Mouse (Mus musculus): Measurements from ENCODE around the gene Olfr1246. TPM values are rescaled to one million over a fixed set of nuclear protein-coding genes. Genes with fewer than 3 reads are reported as not detected.
"Not testable (repeated sequence)": the region's sequence is repeated elsewhere in the genome, so short reads cannot be mapped to it uniquely, and the experiment has no call there.

The Olfr1246 gene
- polyA plus RNA-seq (2015; fragmentation: Nextera tagmentation; extraction: Ambion mirVana): not detected in 2 replicates

DNA sequence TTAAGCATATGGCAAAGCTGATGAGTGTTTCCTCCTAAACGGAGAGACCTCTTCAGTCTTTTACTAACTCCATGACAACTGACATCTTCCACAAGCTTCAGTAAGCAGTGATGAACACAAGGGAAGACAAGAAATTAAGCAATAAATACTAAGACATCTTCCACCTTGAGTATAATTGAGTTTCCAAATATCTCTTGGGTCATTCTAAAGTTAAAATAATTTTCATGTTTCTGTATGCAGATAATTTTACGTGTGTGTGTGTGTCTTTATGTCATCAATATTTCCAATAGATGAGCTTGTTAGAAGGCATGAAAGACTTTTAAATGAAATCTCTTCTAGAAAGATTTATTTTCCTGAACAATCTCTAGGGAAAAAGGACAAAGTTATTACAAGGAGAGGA lies at the start of gene Olfr1246:
Gene Olfr1246 (minus strand): TSS at position 101 of the 400 bp plus-strand sequence.
- Histone ChIP-seq H3K27ac (no peak within 1 kb of the TSS), H3K9me3 (replicated peaks) (no peaks in the 10 kb centered on the region), H3K4me3 (replicated peaks) (no peak within 1 kb of the TSS), H3K9ac (no peak within 1 kb of the TSS), H3K36me3 (no peaks in the 10 kb centered on the region), H3K27me3 (no peaks in the 10 kb centered on the region), H3K4me2 (no peak within 1 kb of the TSS), H3K4me1 (no peaks in the 10 kb centered on the region)
- no peak for ATAC-seq (replicated peaks; ENCODE audit: low FRiP score)
- WGBS: 77% methylated on average over 2 of the region's 2 CpGs

DNA sequence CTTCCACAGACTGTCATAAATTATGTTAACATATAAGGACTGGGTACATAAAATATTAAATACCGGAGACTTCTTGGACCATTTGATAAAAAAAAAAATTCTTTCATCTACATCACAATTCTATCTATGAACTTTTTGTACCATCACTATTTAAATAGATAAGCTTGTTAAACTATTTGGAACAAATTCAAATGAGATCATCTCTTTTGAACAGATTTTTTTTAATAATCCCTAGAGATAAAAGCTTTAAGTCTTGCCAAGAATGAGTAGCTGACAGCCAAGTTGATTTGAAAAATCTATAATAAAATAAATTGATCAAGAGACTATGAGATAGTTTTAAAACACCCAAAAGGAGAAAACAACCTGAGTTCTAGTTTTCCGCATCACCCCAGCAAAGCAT lies 41.9 kb upstream of the Olfr1246 start, which contains the start of gene Olfr1249:
Gene Olfr1249 (minus strand): TSS at position 101 of the 400 bp plus-strand sequence.
- Histone ChIP-seq H3K4me2 (no peak within 1 kb of the TSS), H3K9ac (no peak within 1 kb of the TSS), H3K4me3 (replicated peaks) (no peak within 1 kb of the TSS), H3K9me3 (replicated peaks) (no peaks in the 10 kb centered on the region), H3K4me1 (no peaks in the 10 kb centered on the region), H3K27ac (no peak within 1 kb of the TSS), H3K27me3 (no peaks in the 10 kb centered on the region), H3K36me3 (no peaks in the 10 kb centered on the region)
- WGBS: 86% methylated on average over 2 of the region's 2 CpGs
- ATAC-seq (replicated peaks; ENCODE audit: low FRiP score): no peak

DNA sequence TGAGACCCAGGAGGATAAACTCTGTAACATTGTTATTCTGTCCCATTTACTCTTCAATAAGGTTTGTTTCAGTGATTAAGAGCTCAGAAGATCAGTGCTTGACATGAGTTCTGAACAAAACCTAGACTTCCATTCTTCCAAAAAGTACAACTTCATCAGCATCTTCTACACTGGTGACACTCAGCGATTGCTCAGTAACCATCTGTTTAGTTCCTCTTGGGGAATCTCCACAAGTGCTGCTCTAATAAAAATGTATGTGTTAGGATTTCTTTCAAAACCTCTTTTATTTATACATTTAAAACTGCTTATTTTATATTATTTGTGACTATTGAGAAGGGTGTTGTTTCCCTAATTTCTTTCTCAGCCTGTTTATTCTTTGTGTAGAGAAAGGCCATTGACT lies 25.2 kb upstream of the Olfr1246 start, which contains the start of gene Olfr1248:
Gene Olfr1248 (minus strand): TSS at position 101 of the 400 bp plus-strand sequence.
- not testable (repeated sequence) for H3K9me3 ChIP-seq (replicated peaks); H3K9ac ChIP-seq; H3K4me2 ChIP-seq; H3K36me3 ChIP-seq; H3K27me3 ChIP-seq; H3K4me3 ChIP-seq (replicated peaks); H3K27ac ChIP-seq; H3K4me1 ChIP-seq; ATAC-seq (replicated peaks; ENCODE audit: low FRiP score)
- 95% methylated on average over 1 of the region's 1 CpGs for WGBS

- no peaks in the 10 kb centered on the region for H3K4me1 ChIP-seq
- no peak within 1 kb of the TSS for H3K4me2 ChIP-seq
- no peaks in the 10 kb centered on the region for H3K36me3 ChIP-seq
- no peak within 1 kb of the TSS for H3K9ac ChIP-seq
- H3K4me3 ChIP-seq (replicated peaks): no peak within 1 kb of the TSS
- 85% methylated on average over 2 of the region's 2 CpGs for WGBS
- no peaks in the 10 kb centered on the region for H3K9me3 ChIP-seq (replicated peaks)
- H3K27me3 ChIP-seq: no peaks in the 10 kb centered on the region
- no peak for ATAC-seq (replicated peaks; ENCODE audit: low FRiP score)
- no peak within 1 kb of the TSS for H3K27ac ChIP-seq
These were observed 21.1 kb upstream of the Olfr1246 start, which contains the start of gene Olfr1247 for GRCm38 (mm10) chr2:89614030-89614429. Gene Olfr1247 (minus strand): TSS chr2:89614130.

- WGBS: 90% methylated on average over 1 of the region's 1 CpGs
- Histone ChIP-seq H3K9ac (no peak within 1 kb of the TSS), H3K4me2 (no peak within 1 kb of the TSS), H3K36me3 (no peaks in the 10 kb centered on the region), H3K27ac (no peak within 1 kb of the TSS), H3K4me3 (replicated peaks) (no peak within 1 kb of the TSS), H3K27me3 (no peaks in the 10 kb centered on the region), H3K9me3 (replicated peaks) (no peaks in the 10 kb centered on the region), H3K4me1 (no peaks in the 10 kb centered on the region)
- ATAC-seq (replicated peaks; ENCODE audit: low FRiP score): no peak
These were observed 14.6 kb downstream of the Olfr1246 start, which contains the start of gene Olfr1245 for GRCm38 (mm10) chr2:89578347-89578746. Gene Olfr1245 (minus strand): TSS chr2:89578447.

DNA sequence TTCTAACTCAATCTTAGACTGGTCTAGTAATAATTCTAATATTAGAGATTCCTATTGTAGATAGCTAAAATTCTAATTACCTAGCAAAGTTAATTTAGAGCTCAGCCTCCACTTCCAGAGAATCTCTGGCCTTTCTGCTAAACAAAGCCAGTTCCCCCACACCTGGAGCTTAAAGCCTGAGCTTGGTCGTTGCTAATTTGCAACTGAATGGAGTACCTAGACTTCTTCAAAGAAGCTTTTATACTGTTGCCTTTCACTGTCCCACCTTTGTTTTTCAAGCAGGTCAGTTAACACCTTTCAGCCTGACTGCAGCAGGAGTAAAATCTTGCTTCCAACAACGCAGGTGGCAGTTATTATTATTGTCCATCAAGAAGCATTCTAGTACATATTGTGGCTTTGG lies 30.3 kb downstream of the Olfr1246 start:
- H3K9ac ChIP-seq; ATAC-seq (replicated peaks; ENCODE audit: low FRiP score); H3K36me3 ChIP-seq; H3K27me3 ChIP-seq; H3K4me1 ChIP-seq; H3K4me2 ChIP-seq; H3K27ac ChIP-seq; H3K4me3 ChIP-seq (replicated peaks); H3K9me3 ChIP-seq (replicated peaks): not testable (repeated sequence)
- 67% methylated on average over 2 of the region's 2 CpGs for WGBS

DNA sequence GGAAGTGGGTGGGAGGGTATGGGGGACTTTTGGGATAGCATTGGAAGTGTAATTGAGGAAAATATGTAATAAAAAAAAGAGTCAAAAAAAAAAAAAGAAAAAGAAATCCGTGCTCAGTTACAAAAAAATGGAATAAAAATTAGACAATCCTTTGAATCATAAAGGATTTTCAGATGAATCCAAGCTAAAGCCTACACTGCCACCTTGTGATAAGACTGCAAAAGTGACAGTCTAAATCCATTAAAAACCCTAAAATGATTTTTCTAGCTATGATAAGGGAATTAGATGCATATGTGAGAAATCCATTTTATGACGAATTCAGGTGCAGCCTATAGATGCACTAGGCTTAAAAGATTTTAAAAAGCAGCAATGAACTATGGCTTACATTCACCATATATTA lies 48.4 kb downstream of the Olfr1246 start:
- no peak overlapping the region for H3K4me2 ChIP-seq
- 51% methylated on average over 2 of the region's 2 CpGs for WGBS
- H3K36me3 ChIP-seq: no peaks in the 10 kb centered on the region
- H3K9me3 ChIP-seq (replicated peaks): no peaks in the 10 kb centered on the region
- no peak overlapping the region for H3K9ac ChIP-seq
- no peak overlapping the region for H3K4me3 ChIP-seq (replicated peaks)
- ATAC-seq (replicated peaks; ENCODE audit: low FRiP score): no peak
- H3K4me1 ChIP-seq: no peaks in the 10 kb centered on the region
- H3K27me3 ChIP-seq: no peaks in the 10 kb centered on the region
- H3K27ac ChIP-seq: no peak overlapping the region

- no peak overlapping the region for H3K4me2 ChIP-seq
- no peak overlapping the region for H3K9ac ChIP-seq
- H3K27me3 ChIP-seq: no peaks in the 10 kb centered on the region
- no peak overlapping the region for H3K27ac ChIP-seq
- H3K36me3 ChIP-seq: no peaks in the 10 kb centered on the region
- no peaks in the 10 kb centered on the region for H3K4me1 ChIP-seq
- H3K4me3 ChIP-seq (replicated peaks): no peak overlapping the region
- H3K9me3 ChIP-seq (replicated peaks): no peaks in the 10 kb centered on the region
- no peak for ATAC-seq (replicated peaks; ENCODE audit: low FRiP score)
- WGBS: 76% methylated on average over 1 of the region's 1 CpGs
These were observed 53.0 kb downstream of the Olfr1246 start for GRCm38 (mm10) chr2:89539923-89540322.

Other genes starting within 250 kb of the Olfr1246 start
- gene Olfr1234, start 228.3 kb downstream of the Olfr1246 start, polyA plus RNA-seq (2015; fragmentation: Nextera tagmentation; extraction: Ambion mirVana): not detected in 2 replicates
- not detected in 2 replicates for gene Olfr1238, start 183.5 kb downstream of the Olfr1246 start, polyA plus RNA-seq (2015; fragmentation: Nextera tagmentation; extraction: Ambion mirVana)
- not detected in 2 replicates for gene Olfr1239, start 172.8 kb downstream of the Olfr1246 start, polyA plus RNA-seq (2015; fragmentation: Nextera tagmentation; extraction: Ambion mirVana)
- not detected in 2 replicates for gene Olfr1240, start 150.2 kb downstream of the Olfr1246 start, polyA plus RNA-seq (2015; fragmentation: Nextera tagmentation; extraction: Ambion mirVana)
- not detected in 2 replicates for gene Olfr1241, start 106.0 kb downstream of the Olfr1246 start, polyA plus RNA-seq (2015; fragmentation: Nextera tagmentation; extraction: Ambion mirVana)
- gene Olfr1242, start 94.8 kb downstream of the Olfr1246 start, polyA plus RNA-seq (2015; fragmentation: Nextera tagmentation; extraction: Ambion mirVana): not detected in 2 replicates
- gene Olfr1243, start 61.7 kb downstream of the Olfr1246 start, polyA plus RNA-seq (2015; fragmentation: Nextera tagmentation; extraction: Ambion mirVana): not detected in 2 replicates
- gene Olfr1245, start 14.7 kb downstream of the Olfr1246 start, polyA plus RNA-seq (2015; fragmentation: Nextera tagmentation; extraction: Ambion mirVana): not detected in 2 replicates
- not detected in 2 replicates for gene Olfr1247, start 21.0 kb upstream of the Olfr1246 start, polyA plus RNA-seq (2015; fragmentation: Nextera tagmentation; extraction: Ambion mirVana)
- not detected in 2 replicates for gene Olfr1248, start 25.1 kb upstream of the Olfr1246 start, polyA plus RNA-seq (2015; fragmentation: Nextera tagmentation; extraction: Ambion mirVana)
- gene Olfr1249, start 41.8 kb upstream of the Olfr1246 start, polyA plus RNA-seq (2015; fragmentation: Nextera tagmentation; extraction: Ambion mirVana): not detected in 2 replicates
- gene Olfr1250, start 68.3 kb upstream of the Olfr1246 start, polyA plus RNA-seq (2015; fragmentation: Nextera tagmentation; extraction: Ambion mirVana): not detected in 2 replicates
- gene Olfr1251, start 78.8 kb upstream of the Olfr1246 start, polyA plus RNA-seq (2015; fragmentation: Nextera tagmentation; extraction: Ambion mirVana): not detected in 2 replicates
- not detected in 2 replicates for gene Olfr1252, start 131.9 kb upstream of the Olfr1246 start, polyA plus RNA-seq (2015; fragmentation: Nextera tagmentation; extraction: Ambion mirVana)
- not detected in 2 replicates for gene Olfr1253, start 163.9 kb upstream of the Olfr1246 start, polyA plus RNA-seq (2015; fragmentation: Nextera tagmentation; extraction: Ambion mirVana)
- not detected in 2 replicates for gene Olfr1254, start 200.5 kb upstream of the Olfr1246 start, polyA plus RNA-seq (2015; fragmentation: Nextera tagmentation; extraction: Ambion mirVana)
- not detected in 2 replicates for gene Olfr1255, start 218.9 kb upstream of the Olfr1246 start, polyA plus RNA-seq (2015; fragmentation: Nextera tagmentation; extraction: Ambion mirVana)
- gene Olfr1256, start 248.4 kb upstream of the Olfr1246 start, polyA plus RNA-seq (2015; fragmentation: Nextera tagmentation; extraction: Ambion mirVana): not detected in 2 replicates